Mouse (Mus musculus) forebrain, embryonic 12.5 days (tissue): ENCODE results near the gene Snx32. TPM values are rescaled to one million over a fixed set of nuclear protein-coding genes. Genes with fewer than 3 reads are reported as not detected.

Experiments
- ATAC-seq: fragments of 200-750 bp; cut with Nextera tagmentation; 2 replicates; pipeline ENCODE4 v1.8.0; 2017; ENCODE audit warnings: moderate TSS enrichment; ENCODE audit not compliant: low FRiP score
- H3K27ac ChIP-seq: fragments of 300-500 bp; sonication (generic); 2 replicates; pipeline ENCODE4 v1.5.1; 2016; ENCODE audit warnings: mild to moderate bottlenecking
- H3K27me3 ChIP-seq: fragments of 300-500 bp; sonication (generic); 2 replicates; pipeline ENCODE4 v1.6.1; 2016; ENCODE audit warnings: mild to moderate bottlenecking
- H3K36me3 ChIP-seq: fragments of 300-500 bp; sonication (generic); replicated peaks from 2 replicates; pipeline ENCODE4 v1.6.1; 2016; ENCODE audit warnings: mild to moderate bottlenecking
- H3K4me1 ChIP-seq: fragments of 300-500 bp; sonication (generic); 2 replicates; pipeline ENCODE4 v1.6.1; 2016
- H3K4me2 ChIP-seq: fragments of 300-500 bp; sonication (generic); 2 replicates; pipeline ENCODE4 v1.6.1; 2016; ENCODE audit warnings: mild to moderate bottlenecking, moderate library complexity
- H3K4me3 ChIP-seq: fragments of 300-500 bp; sonication (generic); replicated peaks from 2 replicates; pipeline ENCODE4 v1.5.1; 2016; ENCODE audit warnings: mild to moderate bottlenecking
- H3K9ac ChIP-seq: fragments of 300-500 bp; sonication (generic); 2 replicates; pipeline ENCODE4 v1.6.1; 2016; ENCODE audit warnings: mild to moderate bottlenecking
- H3K9me3 ChIP-seq: fragments of 300-500 bp; sonication (generic); 2 replicates; pipeline ENCODE4 v1.6.1; 2016
- WGBS: fragments of 180-500 bp; shearing (Covaris S2); methylation state at CpG from one replicate; pipeline ENCODE4 v1.1.7; 2016; 5-methylcytosine and 5-hydroxymethylcytosine counted together
- polyA plus RNA-seq: library from polyadenylated mRNA; unstranded; fragments of >200 nt; fragmentation: Nextera tagmentation; extraction: Ambion mirVana; gene quantifications from 2 replicates; pipeline ENCODE4 v1.2.1, GENCODE M21; 2016

Snx32 gene
- polyA plus RNA-seq, 1 experiment from 2014 or later, result 29.3 TPM

DNA sequence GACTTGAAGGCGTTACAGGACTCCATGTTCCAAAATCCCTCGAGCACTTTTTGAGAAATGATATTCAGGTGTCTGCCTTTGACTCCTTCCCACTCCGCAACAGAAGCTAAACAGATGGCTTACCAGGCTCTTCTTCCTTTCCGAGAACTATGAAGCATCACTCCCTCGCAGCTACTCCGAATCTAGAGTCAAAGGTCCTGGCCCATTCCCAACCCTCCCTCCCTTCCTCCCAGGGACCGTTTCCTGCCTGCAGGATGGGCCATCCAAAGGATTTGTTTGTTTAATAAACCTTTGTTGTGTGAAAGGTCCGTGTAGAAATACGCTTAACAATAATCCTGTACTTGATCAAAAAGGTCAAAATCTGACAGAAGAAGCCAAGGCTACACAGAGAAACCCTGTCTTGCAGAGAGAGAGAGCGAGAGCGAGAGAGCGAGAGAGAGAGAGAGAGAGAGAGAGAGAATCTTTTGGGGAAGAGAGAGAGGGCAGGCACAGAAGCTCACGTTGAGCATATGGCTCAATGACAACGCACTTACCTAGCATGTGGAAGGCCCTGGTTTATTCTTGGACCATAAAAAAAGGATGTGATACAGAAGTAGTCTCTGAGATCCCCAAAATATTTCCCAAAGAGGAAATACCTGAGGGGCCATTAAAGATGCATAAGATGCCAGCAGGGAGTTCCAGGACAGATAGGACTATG is 52.4 kb downstream of the Snx32 start, which contains the start of gene Ccdc85b:
Ccdc85b (minus strand) TSS at position 149 of the 697 bp plus-strand sequence.
- WGBS, result 16% methylated on average over 14 of the region's 14 CpGs
- peak within 1 kb of the TSS; percentile 100 for H3K4me2 ChIP-seq
- H3K4me1 ChIP-seq, result peaks cover 48% of the 10 kb centered on the region
- ATAC-seq, result no peak
- H3K27ac ChIP-seq, result peak within 1 kb of the TSS; percentile 94
- H3K9ac ChIP-seq, result peak within 1 kb of the TSS; percentile 86
- peaks cover 21% of the 10 kb centered on the region for H3K36me3 ChIP-seq
- peaks cover 18% of the 10 kb centered on the region for H3K27me3 ChIP-seq
- no peaks in the 10 kb centered on the region for H3K9me3 ChIP-seq
- peak within 1 kb of the TSS; percentile 77 for H3K4me3 ChIP-seq

- Histone ChIP-seq H3K4me2 (peak overlapping the region; percentile 100), H3K27ac (peak overlapping the region; percentile 94), H3K4me1 (peaks cover 48% of the 10 kb centered on the region), H3K4me3 (peak overlapping the region; percentile 77), H3K36me3 (peaks cover 14% of the 10 kb centered on the region), H3K9me3 (no peaks in the 10 kb centered on the region), H3K9ac (peak overlapping the region; percentile 86), H3K27me3 (peaks cover 18% of the 10 kb centered on the region)
- peak; percentile 94 for ATAC-seq
- WGBS, result under 1% methylated on average over 70 of the region's 70 CpGs
Measured at GRCm38 (mm10) chr19:5456922-5457745, 53.2 kb downstream of the Snx32 start.

DNA sequence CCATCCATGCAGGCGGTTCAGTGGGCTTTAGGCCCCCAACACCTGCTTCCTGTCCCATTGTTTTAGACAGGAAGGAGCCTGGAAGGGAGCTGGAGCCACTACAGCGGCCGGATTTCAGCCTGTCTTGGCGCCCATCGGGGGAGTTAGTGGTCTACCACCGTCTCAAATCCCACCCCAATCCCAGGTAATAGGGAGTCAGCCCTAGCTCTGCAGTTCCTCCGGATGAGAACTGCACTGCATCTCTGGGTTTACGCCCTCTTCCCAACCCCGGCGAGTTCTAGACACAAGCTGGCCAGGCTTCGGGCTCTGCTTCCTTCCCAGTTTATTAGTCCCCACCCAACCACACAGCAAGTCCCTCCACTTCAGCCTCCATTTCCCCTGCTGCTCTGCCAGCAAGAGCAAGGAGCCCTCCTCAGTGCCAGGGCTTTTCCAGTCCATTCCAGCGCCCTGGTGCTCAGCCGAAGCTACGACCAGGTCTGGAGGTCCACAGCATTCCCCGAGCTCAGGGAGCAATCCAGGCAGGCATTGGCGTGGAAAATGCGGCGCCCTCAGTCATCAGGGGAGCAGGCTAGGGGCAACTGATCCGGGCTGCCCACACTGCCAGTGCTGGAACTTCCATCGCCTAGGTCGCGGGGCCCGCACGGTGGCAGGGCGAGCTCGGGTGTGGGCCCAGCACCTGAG is 54.0 kb downstream of the Snx32 start:
- H3K36me3 ChIP-seq, result peaks cover 11% of the 10 kb centered on the region; the same call in 1 of the 2 replicates
- peaks cover 24% of the 10 kb centered on the region for H3K27me3 ChIP-seq
- 5% methylated on average over 26 of the region's 26 CpGs for WGBS
- peak overlapping the region; percentile 100 for H3K4me2 ChIP-seq
- peak overlapping the region; percentile 94 for H3K27ac ChIP-seq
- H3K9me3 ChIP-seq, result no peaks in the 10 kb centered on the region
- peaks cover 41% of the 10 kb centered on the region for H3K4me1 ChIP-seq
- ATAC-seq, result peak; percentile 43; the same call in 1 of the 2 replicates
- H3K9ac ChIP-seq, result peak overlapping the region; percentile 86
- peak overlapping the region; percentile 77 for H3K4me3 ChIP-seq

GRCm38 (mm10) chr19:5455568-5455967 is 54.8 kb downstream of the Snx32 start:
- Histone ChIP-seq H3K9ac (no peak overlapping the region; the same call in 1 of the 2 replicates), H3K27me3 (peaks cover 32% of the 10 kb centered on the region), H3K4me1 (peaks cover 34% of the 10 kb centered on the region), H3K27ac (no peak overlapping the region), H3K9me3 (no peaks in the 10 kb centered on the region), H3K4me3 (peak overlapping the region; percentile 77), H3K36me3 (peaks cover 11% of the 10 kb centered on the region; the same call in 1 of the 2 replicates), H3K4me2 (peak overlapping the region; percentile 100)
- WGBS, result 66% methylated on average over 8 of the region's 8 CpGs
- no peak for ATAC-seq

DNA sequence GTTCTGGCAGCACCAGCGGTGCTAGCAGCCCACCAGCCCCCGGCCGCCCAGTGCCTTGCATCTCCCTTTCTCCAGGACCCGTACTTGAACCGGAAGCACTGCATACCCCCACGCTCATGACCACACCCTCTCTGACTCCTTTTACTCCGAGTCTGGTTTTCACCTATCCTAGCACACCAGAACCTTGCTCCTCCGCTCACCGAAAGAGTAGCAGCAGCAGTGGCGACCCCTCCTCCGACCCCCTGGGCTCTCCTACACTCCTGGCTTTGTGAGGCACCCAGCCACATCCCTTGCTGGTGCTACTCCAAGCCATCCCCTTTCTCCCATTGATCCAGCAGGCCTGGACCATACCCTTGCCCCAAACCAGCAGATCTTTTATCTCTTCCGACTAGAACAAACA is 55.3 kb downstream of the Snx32 start:
- no peak overlapping the region for H3K9ac ChIP-seq
- no peak overlapping the region for H3K4me3 ChIP-seq
- peaks cover 11% of the 10 kb centered on the region; the same call in 1 of the 2 replicates for H3K36me3 ChIP-seq
- WGBS, result 86% methylated on average over 12 of the region's 12 CpGs
- no peak overlapping the region for H3K27ac ChIP-seq
- peaks cover 38% of the 10 kb centered on the region for H3K27me3 ChIP-seq
- no peak for ATAC-seq
- H3K9me3 ChIP-seq, result no peaks in the 10 kb centered on the region
- peaks cover 34% of the 10 kb centered on the region for H3K4me1 ChIP-seq
- H3K4me2 ChIP-seq, result peak overlapping the region; percentile 100; the same call in 1 of the 2 replicates

DNA sequence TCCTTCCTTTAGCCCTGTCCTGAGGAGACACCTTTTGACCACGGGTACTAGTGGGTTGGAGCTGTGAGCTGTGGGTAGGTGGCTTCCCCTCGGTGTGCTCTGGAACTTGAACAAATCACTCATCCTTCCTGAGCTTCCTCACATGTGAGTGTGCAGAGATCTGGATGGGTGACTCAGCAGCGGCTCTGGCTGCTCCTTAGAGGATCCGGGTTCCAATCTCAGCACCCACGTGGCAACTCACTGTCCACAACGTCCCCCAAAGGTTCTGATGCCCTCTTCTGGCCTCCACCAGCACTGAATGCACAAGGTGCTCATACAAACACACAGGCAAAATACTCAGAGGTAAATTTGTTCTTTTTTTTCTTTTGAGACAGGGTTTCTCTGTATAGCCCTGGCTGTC is 58.6 kb downstream of the Snx32 start:
- H3K9me3 ChIP-seq, result no peaks in the 10 kb centered on the region
- no peak overlapping the region for H3K4me2 ChIP-seq
- H3K9ac ChIP-seq, result no peak overlapping the region
- H3K4me1 ChIP-seq, result peaks cover 39% of the 10 kb centered on the region
- no peak overlapping the region for H3K27ac ChIP-seq
- no peak overlapping the region for H3K4me3 ChIP-seq
- 89% methylated on average over 6 of the region's 6 CpGs for WGBS
- peaks cover 56% of the 10 kb centered on the region for H3K27me3 ChIP-seq
- no peak for ATAC-seq
- H3K36me3 ChIP-seq, result peaks cover 11% of the 10 kb centered on the region; the same call in 1 of the 2 replicates

DNA sequence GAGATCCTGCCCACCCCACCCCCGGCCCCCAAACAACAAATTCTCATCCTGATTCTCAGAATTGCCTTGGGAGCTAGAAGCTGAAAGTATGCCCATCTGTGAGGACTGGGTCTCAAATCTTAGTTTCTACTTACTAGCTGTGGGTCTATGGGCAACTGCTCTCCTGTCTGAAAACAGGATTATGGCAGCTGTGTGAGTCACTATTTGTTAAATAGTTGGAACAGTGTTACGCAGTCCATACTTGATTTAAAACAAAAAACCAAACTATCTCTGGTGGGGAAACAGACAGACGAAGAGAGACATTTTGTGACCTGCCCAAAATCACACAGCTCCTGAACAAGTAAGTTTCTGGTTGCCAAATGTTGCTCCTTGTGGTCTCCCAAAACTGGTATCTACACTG is 60.7 kb downstream of the Snx32 start:
- Histone ChIP-seq H3K27me3 (peaks cover 72% of the 10 kb centered on the region), H3K9me3 (no peaks in the 10 kb centered on the region), H3K4me1 (peaks cover 18% of the 10 kb centered on the region), H3K4me2 (no peak overlapping the region), H3K4me3 (no peak overlapping the region), H3K27ac (no peak overlapping the region), H3K9ac (no peak overlapping the region), H3K36me3 (peaks cover 8% of the 10 kb centered on the region; the same call in 1 of the 2 replicates)
- ATAC-seq, result no peak
- 91% methylated on average over 3 of the region's 3 CpGs for WGBS

DNA sequence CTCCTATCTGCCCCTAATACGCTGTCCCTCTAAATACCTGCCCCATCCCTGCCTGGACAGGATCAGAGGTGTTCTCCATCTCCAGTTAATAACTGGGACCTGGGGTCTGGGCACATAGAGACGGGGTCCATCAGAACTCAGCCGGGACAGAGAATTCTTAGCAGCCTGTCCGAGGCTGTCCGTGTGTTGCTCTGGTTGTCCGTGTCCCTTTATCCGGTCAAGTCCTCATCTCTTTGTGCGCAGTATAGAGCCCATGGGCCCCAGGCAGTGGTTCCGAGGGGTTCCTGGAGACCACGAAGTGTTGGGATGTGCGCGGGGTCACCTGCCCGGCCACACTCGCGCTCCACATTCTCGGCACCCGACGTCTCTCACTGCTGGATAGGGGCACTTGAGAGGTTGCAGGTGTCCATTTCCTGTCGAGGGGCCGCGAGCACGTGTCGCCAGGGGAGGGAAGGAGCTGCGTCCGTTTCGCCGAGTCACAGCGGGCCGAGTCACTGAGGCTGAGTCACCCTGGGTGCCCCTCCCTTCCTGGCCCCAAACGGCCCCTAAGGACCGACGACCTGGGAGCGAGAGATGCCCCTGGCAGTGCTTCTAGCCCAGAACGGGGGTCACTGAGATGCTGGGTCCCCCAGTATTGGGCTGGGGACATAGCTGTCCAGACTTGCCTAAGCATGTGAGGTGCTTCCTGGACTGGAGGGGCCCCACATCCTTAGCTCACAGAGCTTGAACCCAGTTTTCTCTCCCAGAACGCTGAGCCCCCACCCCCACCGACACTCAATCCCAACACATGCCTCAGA is 61.8 kb downstream of the Snx32 start:
- peak overlapping the region; percentile 86 for H3K4me2 ChIP-seq
- 0 out of 2 replicates have a peak overlapping the region, but pooled peaks have one; percentile 63 for H3K9ac ChIP-seq
- WGBS, result 7% methylated on average over 36 of the region's 36 CpGs
- H3K27me3 ChIP-seq, result peaks cover 78% of the 10 kb centered on the region
- no peak for ATAC-seq
- peak overlapping the region; percentile 51 for H3K4me3 ChIP-seq
- H3K9me3 ChIP-seq, result no peaks in the 10 kb centered on the region
- peaks cover 18% of the 10 kb centered on the region for H3K4me1 ChIP-seq
- no peaks in the 10 kb centered on the region for H3K36me3 ChIP-seq
- H3K27ac ChIP-seq, result no peak overlapping the region

DNA sequence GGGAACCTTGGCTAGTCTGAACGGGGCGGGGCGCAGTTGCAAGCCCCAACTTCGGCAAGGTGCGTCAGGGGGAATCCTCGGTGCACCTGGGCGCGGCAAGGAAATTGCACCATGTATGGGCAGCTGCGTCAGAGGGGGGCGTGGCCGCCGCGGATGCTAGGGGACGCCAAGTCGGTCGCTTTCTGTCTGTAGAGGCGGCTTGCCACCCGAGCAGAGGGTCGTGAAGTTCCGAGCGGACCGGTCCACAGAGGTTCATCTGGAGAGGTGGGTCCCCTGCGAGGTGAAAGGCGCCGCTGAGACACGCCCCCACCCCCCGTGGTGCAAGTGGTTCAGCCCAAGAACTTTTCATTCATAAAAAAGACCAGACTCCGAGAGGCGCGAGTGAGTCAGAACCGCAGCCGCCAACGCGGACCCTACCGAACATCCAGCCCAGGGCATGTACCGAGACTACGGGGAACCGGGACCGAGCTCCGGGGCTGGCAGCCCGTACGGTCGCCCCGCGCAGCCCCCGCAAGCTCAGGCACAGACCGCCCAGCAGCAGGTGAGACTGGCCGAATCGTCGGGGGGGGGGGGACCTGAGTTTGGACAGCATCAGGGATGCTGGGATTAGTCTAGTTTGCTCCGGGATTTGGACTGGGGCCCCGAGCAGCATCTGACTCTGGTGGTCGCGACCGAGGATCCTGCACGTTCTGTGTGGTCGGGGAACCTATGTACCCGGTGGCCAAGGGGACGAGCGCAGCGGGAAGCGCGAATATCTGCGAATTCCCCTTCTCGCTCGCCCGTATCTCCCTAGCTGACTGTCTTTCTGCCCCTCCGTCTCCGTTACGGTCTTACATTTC is 62.6 kb downstream of the Snx32 start, which contains the start of gene Fosl1:
Fosl1 (plus strand) TSS at position 33 of the 839 bp plus-strand sequence.
- H3K9ac ChIP-seq, result peak within 1 kb of the TSS; percentile 63
- H3K9me3 ChIP-seq, result no peaks in the 10 kb centered on the region
- H3K36me3 ChIP-seq, result no peaks in the 10 kb centered on the region
- WGBS, result 1% methylated on average over 70 of the region's 70 CpGs
- H3K4me2 ChIP-seq, result peak within 1 kb of the TSS; percentile 86
- ATAC-seq, result peak; percentile 55; the same call in 1 of the 2 replicates
- H3K27ac ChIP-seq, result no peak within 1 kb of the TSS
- H3K4me3 ChIP-seq, result peak within 1 kb of the TSS; percentile 51
- peaks cover 78% of the 10 kb centered on the region for H3K27me3 ChIP-seq
- peaks cover 18% of the 10 kb centered on the region for H3K4me1 ChIP-seq

GRCm38 (mm10) chr19:5445747-5446146 is 64.6 kb downstream of the Snx32 start:
- 89% methylated on average over 5 of the region's 5 CpGs for WGBS

More at GRCm38 (mm10) chr19:5445747-5446146, 64.6 kb downstream of the Snx32 start:
- no peak overlapping the region for H3K4me2 ChIP-seq
- H3K9ac ChIP-seq, result no peak overlapping the region
- no peak overlapping the region for H3K27ac ChIP-seq
- H3K36me3 ChIP-seq, result no peaks in the 10 kb centered on the region
- peaks cover under 1% of the 10 kb centered on the region; the same call in 1 of the 2 replicates for H3K9me3 ChIP-seq
- no peak for ATAC-seq
- no peak overlapping the region for H3K4me3 ChIP-seq
- peaks cover 69% of the 10 kb centered on the region for H3K27me3 ChIP-seq
- peaks cover 18% of the 10 kb centered on the region for H3K4me1 ChIP-seq
